Comparison of ENCODE assay signal across 9 mouse cellular contexts in genomic region chr4:133298516-133299365, GRCm38 (mm10). TPM values are rescaled to one million over a fixed set of nuclear protein-coding genes. Genes with fewer than 3 reads are reported as not detected.
DNase-seq lines count a peak whose midpoint lies in the region; ATAC-seq lines count a peak whose summit lies in the region.
"Had no signal": no experiment of that assay in that cellular context is flagged by ENCODE, and none has a peak within 500 bp of the region (broad histone marks: within the 10 kb centered on the region; RNA-seq: fewer than 3 reads in every experiment).

No protein-coding gene starts in this region.

- DNase-seq in gastrocnemius, postnatal 25 days, result peak; percentile 67
- DNase-seq in gastrocnemius, postnatal 4 days (ENCODE audit: low spot score in 2 of 2), result no peak
- DNase-seq in CD8-positive naive resting alpha-beta T cell, adult 2 months (ENCODE audit: low read depth in 2 of 2, low spot score in 2 of 2), result peak; percentile 57 to 63
- peak; percentile 24 for DNase-seq in embryo, embryonic 10.5 days (ENCODE audit: low spot score)
- DNase-seq in naive thymus-derived CD4-positive, alpha-beta T cell, adult 2 months (ENCODE audit: low read depth), result peak; percentile 87
- peak; percentile 73 for DNase-seq in thymus, postnatal 10 days (ENCODE audit: low spot score in 2 of 2)
- no peak for DNase-seq in spleen, adult 12 weeks (ENCODE audit: low spot score)

- H3K27ac ChIP-seq in hindbrain, embryonic 15.5 days (replicated peaks), result peak overlapping the region; percentile 79
- H3K27ac ChIP-seq: liver, embryonic 14.5 days had no signal

- H3K9me3 ChIP-seq in hindbrain, embryonic 15.5 days, result no peaks in the 10 kb centered on the region

- no peaks in the 10 kb centered on the region for H3K27me3 ChIP-seq in hindbrain, embryonic 15.5 days

- peaks cover 37% of the 10 kb centered on the region for H3K4me1 ChIP-seq in hindbrain, embryonic 15.5 days (replicated peaks)

- 27% methylated on average over 12 of the region's 12 CpGs for WGBS in hindbrain, embryonic 15.5 days

- H3K4me3 ChIP-seq in hindbrain, embryonic 15.5 days, result no peak overlapping the region

- H3K36me3 ChIP-seq in hindbrain, embryonic 15.5 days, result peaks cover 31% of the 10 kb centered on the region

- H3K9ac ChIP-seq in hindbrain, embryonic 15.5 days, result no peak overlapping the region
- H3K9ac ChIP-seq: liver, embryonic 14.5 days had no signal

- no peak overlapping the region for H3K4me2 ChIP-seq in hindbrain, embryonic 15.5 days

- ATAC-seq in hindbrain, embryonic 15.5 days (ENCODE audit: low FRiP score, low read depth), result peak; percentile 35

RNA-seq across cellular contexts. Expression of gene Tmem222, which starts 21.1 kb away (rescaled TPM):
- total RNA-seq in gastrocnemius, postnatal 25 days (2021), result 10 to 100 TPM; 20.8 to 23.5 TPM
- 10 to 100 TPM; 28.7 to 29.1 TPM for total RNA-seq in gastrocnemius, postnatal 4 days (2021)
- 109 and 121 TPM in 2 replicates for polyA plus RNA-seq in hindbrain, embryonic 15.5 days (2015; fragmentation: Nextera tagmentation; extraction: Ambion mirVana)

RNA-seq across cellular contexts. Expression of gene Sytl1, which starts 35.8 kb away (rescaled TPM):
- total RNA-seq in gastrocnemius, postnatal 25 days (2021), result under 1 TPM; 0.29 to 0.36 TPM
- 1 to 10 TPM; 1.0 TPM for total RNA-seq in gastrocnemius, postnatal 4 days (2021)
- 0.32 and 0.35 TPM in 2 replicates for polyA plus RNA-seq in hindbrain, embryonic 15.5 days (2015; fragmentation: Nextera tagmentation; extraction: Ambion mirVana)

RNA-seq across cellular contexts. Expression of gene Wdtc1, which starts 54.5 kb away (rescaled TPM):
- total RNA-seq in gastrocnemius, postnatal 25 days (2021), result 10 to 100 TPM; 76.3 to 85.0 TPM
- 10 to 100 TPM; 43.1 to 45.0 TPM for total RNA-seq in gastrocnemius, postnatal 4 days (2021)
- 22.7 and 24.0 TPM in 2 replicates for polyA plus RNA-seq in hindbrain, embryonic 15.5 days (2015; fragmentation: Nextera tagmentation; extraction: Ambion mirVana)

RNA-seq across cellular contexts. Expression of gene Map3k6, which starts 58.1 kb away (rescaled TPM):
- total RNA-seq in gastrocnemius, postnatal 25 days (2021), result 10 to 100 TPM in 1 of 2 experiments, 1 to 10 TPM in 1; 5.8 to 12.5 TPM
- total RNA-seq in gastrocnemius, postnatal 4 days (2021), result 1 to 10 TPM; 2.3 to 2.6 TPM
- 1.8 and 2.2 TPM in 2 replicates for polyA plus RNA-seq in hindbrain, embryonic 15.5 days (2015; fragmentation: Nextera tagmentation; extraction: Ambion mirVana)

Comparison
In these comparisons a context has a peak if more than half of its experiments do, and no peak if none do; other contexts are left out.
1. DNase-seq: peak in gastrocnemius, postnatal 25 days (single experiment), CD8-positive naive resting alpha-beta T cell, adult 2 months (2 of 2), embryo, embryonic 10.5 days (single experiment), naive thymus-derived CD4-positive, alpha-beta T cell, adult 2 months (single experiment) and thymus, postnatal 10 days (2 of 2); none in gastrocnemius, postnatal 4 days (0 of 2) and spleen, adult 12 weeks (single experiment).